Mouse (Mus musculus): Measurements from ENCODE around the gene Cmtm2a.
"Not testable (repeated sequence)": the region's sequence is repeated elsewhere in the genome, so short reads cannot be mapped to it uniquely, and the experiment has no call there.

- not testable (repeated sequence) for TF ChIP-seq CTCF (IDR thresholded peaks at IDR 0.05; ENCODE audit: borderline replicate concordance, extremely low read depth, insufficient read depth, insufficient read length); POLR2A (IDR thresholded peaks at IDR 0.05; ENCODE audit: borderline replicate concordance, extremely low read depth, insufficient read depth, insufficient read length, poor library complexity, severe bottlenecking)
These were observed 9.6 kb upstream of the Cmtm2a start for GRCm38 (mm10) chr8:104302536-104302935.

Measured in brain, embryonic 14.5 days (tissue).